Mouse (Mus musculus) CD8-positive naive resting alpha-beta T cell, adult 2 months (primary cell): Measurements from ENCODE around the gene Nfkbia.

Experiments
- DNase-seq, 2 experiments: peaks; one replicate each; pipeline ENCODE4 v3.0.0; 2022; ENCODE audit warnings: low read depth in 2 of 2, low spot score in 2 of 2

The Nfkbia gene

GRCm38 (mm10) chr12:55492184-55492898 lies at the start of gene Nfkbia:
TSS of gene Nfkbia (minus strand) at chr12:55492647.
- peak; percentile 92 to 94 for DNase-seq

- no peak for DNase-seq
These were observed 46.7 kb upstream of the Nfkbia start for GRCm38 (mm10) chr12:55539157-55539556.

GRCm38 (mm10) chr12:55538328-55538971 lies 46.0 kb upstream of the Nfkbia start:
- no peak for DNase-seq

- DNase-seq, result no peak
These were observed 45.3 kb upstream of the Nfkbia start for GRCm38 (mm10) chr12:55537742-55538141.

GRCm38 (mm10) chr12:55536537-55537135 lies 44.2 kb upstream of the Nfkbia start:
- DNase-seq, result no peak

- no peak for DNase-seq
These were observed 34.7 kb upstream of the Nfkbia start for GRCm38 (mm10) chr12:55526983-55527752.

GRCm38 (mm10) chr12:55518061-55518738 lies 25.8 kb upstream of the Nfkbia start:
- no peak for DNase-seq

- no peak for DNase-seq
These were observed 16.4 kb upstream of the Nfkbia start for GRCm38 (mm10) chr12:55508817-55509216.

GRCm38 (mm10) chr12:55507332-55507935 lies 15.0 kb upstream of the Nfkbia start:
- DNase-seq, result no peak

GRCm38 (mm10) chr12:55506029-55506330 lies 13.5 kb upstream of the Nfkbia start:
- DNase-seq, result peak; percentile 64 to 76

GRCm38 (mm10) chr12:55505314-55506028 lies 13.0 kb upstream of the Nfkbia start:
- no peak for DNase-seq

- DNase-seq, result peak; percentile 87 to 91
These were observed 6.6 kb upstream of the Nfkbia start for GRCm38 (mm10) chr12:55499031-55499430.

GRCm38 (mm10) chr12:55497737-55498136 lies 5.3 kb upstream of the Nfkbia start:
- no peak for DNase-seq

GRCm38 (mm10) chr12:55495902-55496605 lies 3.6 kb upstream of the Nfkbia start:
- no peak for DNase-seq

- DNase-seq, result peak; percentile 62 to 70
These were observed 2.9 kb upstream of the Nfkbia start for GRCm38 (mm10) chr12:55495114-55495901.

GRCm38 (mm10) chr12:55493381-55493780 lies 934 bp upstream of the Nfkbia start:
- DNase-seq, result no peak

- no peak for DNase-seq
These were observed 494 bp upstream of the Nfkbia start for GRCm38 (mm10) chr12:55492941-55493340.

GRCm38 (mm10) chr12:55491516-55492183 lies 797 bp downstream of the Nfkbia start:
- DNase-seq, result peak; percentile 91 to 93
